Mouse (Mus musculus) urinary bladder, postnatal 14 days (tissue): ENCODE data around the gene Phf21a.
"Not testable (repeated sequence)": the region's sequence is repeated elsewhere in the genome, so short reads cannot be mapped to it uniquely, and the experiment has no call there.

Experiments
- DNase-seq: peaks from one replicate; pipeline ENCODE4 v3.0.0; 2021; ENCODE audit warnings: low spot score

Gene Phf21a

GRCm38 (mm10) chr2:92385113-92386051 lies 292.5 kb downstream of the Phf21a start:
- no peak for DNase-seq

GRCm38 (mm10) chr2:92386821-92387570 lies 294.1 kb downstream of the Phf21a start:
- no peak for DNase-seq

GRCm38 (mm10) chr2:92387646-92388045 lies 294.7 kb downstream of the Phf21a start:
- no peak for DNase-seq

GRCm38 (mm10) chr2:92388081-92388517 lies 295.2 kb downstream of the Phf21a start:
- DNase-seq: no peak

- peak; percentile 84 for DNase-seq
Measured at GRCm38 (mm10) chr2:92388891-92389641, 296.1 kb downstream of the Phf21a start.

- DNase-seq: no peak
Measured at GRCm38 (mm10) chr2:92389645-92390044, 296.7 kb downstream of the Phf21a start.

GRCm38 (mm10) chr2:92390206-92390930 lies 297.5 kb downstream of the Phf21a start:
- no peak for DNase-seq

- DNase-seq: no peak
Measured at GRCm38 (mm10) chr2:92391116-92391515, 298.2 kb downstream of the Phf21a start.

- no peak for DNase-seq
Measured at GRCm38 (mm10) chr2:92391703-92392317, 298.9 kb downstream of the Phf21a start.

GRCm38 (mm10) chr2:92392318-92393264 lies 299.7 kb downstream of the Phf21a start:
- DNase-seq: no peak

- DNase-seq: no peak
Measured at GRCm38 (mm10) chr2:92395535-92395934, 302.6 kb downstream of the Phf21a start.

- no peak for DNase-seq
Measured at GRCm38 (mm10) chr2:92397436-92397835, 304.5 kb downstream of the Phf21a start.

- not testable (repeated sequence) for DNase-seq
Measured at GRCm38 (mm10) chr2:92399877-92400276, 307.0 kb downstream of the Phf21a start.

- DNase-seq: no peak
Measured at GRCm38 (mm10) chr2:92400682-92401081, 307.8 kb downstream of the Phf21a start.

GRCm38 (mm10) chr2:92401091-92401561 lies 308.2 kb downstream of the Phf21a start, which contains the start of gene Mapk8ip1:
Mapk8ip1 (minus strand) TSS chr2:92401263.
- no peak for DNase-seq

GRCm38 (mm10) chr2:92402591-92403326 lies 309.8 kb downstream of the Phf21a start:
- DNase-seq: no peak

GRCm38 (mm10) chr2:92403776-92404319 lies 310.9 kb downstream of the Phf21a start:
- no peak for DNase-seq

GRCm38 (mm10) chr2:92404737-92405136 lies 311.8 kb downstream of the Phf21a start:
- no peak for DNase-seq

GRCm38 (mm10) chr2:92405687-92406086 lies 312.8 kb downstream of the Phf21a start:
- DNase-seq: no peak
